Mouse (Mus musculus) megakaryocyte-erythroid progenitor cell, adult 5-6 weeks (primary cell): Measurements from ENCODE around the gene Vmn1r214. TPM values are rescaled to one million over a fixed set of nuclear protein-coding genes. Genes with fewer than 3 reads are reported as not detected.

Experiments
- ATAC-seq: replicated peaks from 2 replicates; pipeline ENCODE4 v1.8.0; 2016; ENCODE audit warnings: mild to moderate bottlenecking, inconsistent platforms; ENCODE audit not compliant: severe bottlenecking, poor library complexity, low FRiP score, low TSS enrichment
- total RNA-seq, 2 experiments: library from RNA; stranded (forward) in 1 of 2; stranded (reverse) in 1 of 2; fragments of 200-1000, 215-1000 nt in 1 of 2; fragments of >200 nt in 1 of 2; fragmentation: Nextera tagmentation in 1 of 2; gene quantifications; 2 replicates each; pipeline ENCODE4 v1.2.3; 2014 to 2017

Gene Vmn1r214
- total RNA-seq (2014; fragmentation: Nextera tagmentation) (not detected in 2 replicates), total RNA-seq (2017) (not detected in 2 replicates)

- ATAC-seq = no peak
Measured at GRCm38 (mm10) chr13:23030118-23030517, at the start of gene Vmn1r214. TSS of gene Vmn1r214 (plus strand) at chr13:23030418.

DNA sequence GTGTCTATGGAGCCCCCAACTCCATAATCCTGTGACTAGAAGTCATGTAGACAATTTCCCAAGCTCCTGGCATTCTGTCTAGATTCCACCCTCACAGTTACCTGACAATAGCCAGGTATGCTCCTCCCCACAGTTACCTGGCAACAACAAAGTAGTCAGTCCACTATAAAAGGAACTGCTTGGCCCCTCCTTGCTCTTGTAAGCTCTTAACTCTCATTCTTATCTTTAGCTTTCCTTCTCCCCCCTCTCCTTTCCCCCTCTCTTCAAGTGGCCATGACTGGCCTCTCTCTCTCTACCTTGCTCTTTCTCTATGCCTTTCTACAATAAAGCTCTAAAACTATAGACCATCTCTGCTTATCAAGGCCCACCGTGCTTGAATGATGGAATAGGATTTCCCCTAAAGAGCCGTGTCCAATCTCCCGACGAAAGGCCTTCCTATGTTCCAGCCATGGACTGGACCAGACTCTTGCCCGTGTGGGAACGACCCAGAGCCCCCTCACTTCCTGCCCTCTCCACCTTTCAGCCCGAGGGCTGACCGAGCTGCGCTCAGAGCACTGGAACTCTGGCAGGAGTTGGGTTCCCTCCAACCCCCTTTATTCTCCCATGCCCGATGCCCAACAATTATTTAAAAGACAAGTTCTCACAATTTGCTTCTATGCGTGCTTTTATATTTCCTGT is 39.9 kb upstream of the Vmn1r214 start:
- ATAC-seq = no peak

GRCm38 (mm10) chr13:22992178-22992700 is 38.0 kb upstream of the Vmn1r214 start:
- ATAC-seq = no peak

GRCm38 (mm10) chr13:22992721-22993120 is 37.5 kb upstream of the Vmn1r214 start:
- no peak for ATAC-seq

DNA sequence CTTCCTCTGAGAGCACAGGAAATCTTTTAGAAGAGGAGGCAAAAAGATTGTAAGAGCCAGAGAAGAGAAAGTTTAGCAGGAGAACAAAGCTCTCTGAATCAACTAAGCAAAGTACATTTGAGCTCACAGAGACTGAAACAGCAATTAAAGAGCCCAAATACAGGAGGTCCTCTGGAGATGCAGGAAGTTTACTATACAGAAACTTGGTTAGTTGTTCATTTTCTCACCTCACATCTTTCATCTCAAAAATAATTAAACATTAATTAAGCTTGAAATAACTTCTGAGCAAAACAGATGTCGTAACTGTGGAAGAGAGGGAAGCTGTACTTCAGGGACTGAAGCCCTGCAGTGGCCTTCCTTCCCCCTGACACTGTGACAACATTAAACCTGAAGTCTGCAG is 22.9 kb upstream of the Vmn1r214 start, which contains the start of gene Vmn1r213:
Gene Vmn1r213 (plus strand): TSS at position 301 of the 400 bp plus-strand sequence.
- ATAC-seq = no peak

DNA sequence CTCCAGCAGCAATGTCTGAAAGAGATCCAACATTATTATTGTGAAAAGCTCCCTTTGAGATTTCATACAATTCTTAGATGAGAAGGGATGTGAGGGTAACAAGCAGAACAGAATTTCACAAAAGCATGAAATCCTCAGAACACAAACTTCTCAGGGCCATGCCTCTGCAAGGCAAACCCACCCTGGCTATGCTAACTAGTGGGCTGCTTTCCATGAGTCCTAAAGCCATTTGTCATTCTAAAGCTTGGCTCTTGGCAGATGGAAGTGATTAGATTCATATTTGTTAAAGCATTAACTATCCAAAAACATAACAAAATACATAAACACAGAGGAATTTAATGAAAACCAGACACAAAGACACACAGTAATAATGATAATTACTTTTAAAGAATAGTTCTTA is 12.1 kb upstream of the Vmn1r214 start:
- no peak for ATAC-seq

DNA sequence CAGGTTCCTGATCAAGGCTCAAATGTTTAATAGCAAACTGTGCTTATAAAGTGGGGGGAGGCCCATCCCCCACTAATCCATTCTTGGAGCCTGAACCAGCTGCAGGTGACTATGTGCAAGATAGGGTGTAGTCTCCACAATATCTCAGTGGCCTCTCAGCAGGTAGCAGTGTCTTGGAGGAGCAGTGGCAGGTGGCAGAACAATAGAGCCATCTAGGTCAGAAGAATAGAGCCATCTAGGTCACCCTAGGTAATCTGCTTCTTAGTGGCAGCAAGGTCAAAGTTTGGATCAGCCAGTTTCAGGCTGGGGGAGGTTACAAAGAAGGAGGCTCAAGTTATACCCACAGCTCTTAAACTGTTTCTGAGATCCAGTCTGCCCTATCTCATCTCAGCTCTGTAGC is 5.4 kb upstream of the Vmn1r214 start:
- ATAC-seq = no peak

- ATAC-seq = no peak
Measured at GRCm38 (mm10) chr13:23057778-23058177, 27.6 kb downstream of the Vmn1r214 start.

DNA sequence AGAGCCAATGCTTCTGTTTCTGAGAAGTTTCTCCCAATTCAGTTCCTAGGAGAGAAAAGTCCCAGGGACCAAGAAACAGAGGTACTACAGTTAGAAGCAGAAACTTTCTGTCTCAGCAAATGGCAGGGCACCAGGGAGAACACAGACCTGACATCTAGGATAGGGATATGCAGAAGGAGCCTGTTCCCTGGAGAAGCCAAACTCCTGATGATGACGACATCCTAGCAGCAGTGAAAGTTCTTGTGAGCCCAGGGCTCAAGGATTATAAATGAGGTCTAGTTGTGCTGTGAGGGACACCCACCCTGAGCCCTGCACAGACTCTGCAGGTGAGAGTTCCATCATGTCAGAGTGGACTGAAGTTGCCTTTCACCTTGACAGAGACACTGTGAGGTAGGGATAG is 37.5 kb downstream of the Vmn1r214 start, which contains the start of gene Vmn1r215:
Gene Vmn1r215 (plus strand): TSS at position 301 of the 400 bp plus-strand sequence.
- ATAC-seq = no peak

GRCm38 (mm10) chr13:23069312-23069711 is 39.1 kb downstream of the Vmn1r214 start:
- no peak for ATAC-seq

Other genes starting within 250 kb of the Vmn1r214 start
- gene Vmn1r209, start 220.7 kb upstream of the Vmn1r214 start, total RNA-seq (2014; fragmentation: Nextera tagmentation) = not detected in 2 replicates
- gene Vmn1r209, start 220.7 kb upstream of the Vmn1r214 start, total RNA-seq (2017) = not detected in 2 replicates
- not detected in 2 replicates for gene Vmn1r210, start 199.1 kb upstream of the Vmn1r214 start, total RNA-seq (2014; fragmentation: Nextera tagmentation)
- not detected in 2 replicates for gene Vmn1r210, start 199.1 kb upstream of the Vmn1r214 start, total RNA-seq (2017)
- gene Vmn1r211, start 172.9 kb upstream of the Vmn1r214 start, total RNA-seq (2014; fragmentation: Nextera tagmentation) = not detected in 2 replicates
- gene Vmn1r211, start 172.9 kb upstream of the Vmn1r214 start, total RNA-seq (2017) = not detected in 2 replicates
- not detected in 2 replicates for gene Vmn1r212, start 146.2 kb upstream of the Vmn1r214 start, total RNA-seq (2014; fragmentation: Nextera tagmentation)
- gene Vmn1r212, start 146.2 kb upstream of the Vmn1r214 start, total RNA-seq (2017) = not detected in 2 replicates
- gene Vmn1r213, start 22.8 kb upstream of the Vmn1r214 start, total RNA-seq (2014; fragmentation: Nextera tagmentation) = not detected in 2 replicates
- gene Vmn1r213, start 22.8 kb upstream of the Vmn1r214 start, total RNA-seq (2017) = not detected in 2 replicates
- not detected in 2 replicates for gene Vmn1r215, start 37.6 kb downstream of the Vmn1r214 start, total RNA-seq (2014; fragmentation: Nextera tagmentation)
- not detected in 2 replicates for gene Vmn1r215, start 37.6 kb downstream of the Vmn1r214 start, total RNA-seq (2017)
- gene Vmn1r217, start 87.8 kb downstream of the Vmn1r214 start, total RNA-seq (2014; fragmentation: Nextera tagmentation) = not detected in 2 replicates
- not detected in 2 replicates for gene Vmn1r217, start 87.8 kb downstream of the Vmn1r214 start, total RNA-seq (2017)
- not detected in 2 replicates for gene Vmn1r218, start 102.7 kb downstream of the Vmn1r214 start, total RNA-seq (2014; fragmentation: Nextera tagmentation)
- not detected in 2 replicates for gene Vmn1r218, start 102.7 kb downstream of the Vmn1r214 start, total RNA-seq (2017)
- not detected in 2 replicates for gene Vmn1r219, start 128.9 kb downstream of the Vmn1r214 start, total RNA-seq (2014; fragmentation: Nextera tagmentation)
- gene Vmn1r219, start 128.9 kb downstream of the Vmn1r214 start, total RNA-seq (2017) = not detected in 2 replicates
- not detected in 2 replicates for gene Vmn1r220, start 157.6 kb downstream of the Vmn1r214 start, total RNA-seq (2014; fragmentation: Nextera tagmentation)
- gene Vmn1r220, start 157.6 kb downstream of the Vmn1r214 start, total RNA-seq (2017) = not detected in 2 replicates
- not detected in 2 replicates for gene Vmn1r221, start 183.7 kb downstream of the Vmn1r214 start, total RNA-seq (2014; fragmentation: Nextera tagmentation)
- gene Vmn1r221, start 183.7 kb downstream of the Vmn1r214 start, total RNA-seq (2017) = not detected in 2 replicates
- not detected in 2 replicates for gene Vmn1r222, start 205.5 kb downstream of the Vmn1r214 start, total RNA-seq (2014; fragmentation: Nextera tagmentation)
- not detected in 2 replicates for gene Vmn1r222, start 205.5 kb downstream of the Vmn1r214 start, total RNA-seq (2017)
- not detected in 2 replicates for gene Vmn1r223, start 216.7 kb downstream of the Vmn1r214 start, total RNA-seq (2014; fragmentation: Nextera tagmentation)
- not detected in 2 replicates for gene Vmn1r223, start 216.7 kb downstream of the Vmn1r214 start, total RNA-seq (2017)